Mouse (Mus musculus): ENCODE measurements at regions not wholly inside any gene's neighbourhood (a gene's known extent, or its start where the extent isn't known, plus 50 kb on each side); places are given as distances from the start of the nearest gene placed in this dataset.

- H3K36me3 ChIP-seq (ENCODE audit: control insufficient read depth, insufficient read depth, low read length), result no peaks in the 10 kb centered on the region
- no peaks in the 10 kb centered on the region for H3K27me3 ChIP-seq (ENCODE audit: control insufficient read depth, insufficient read depth, low read length)
- whole genome bisulfite sequencing, result 96% methylated on average over 1 of the region's 1 CpGs
- ATAC-seq (ENCODE audit: low read depth), result no peak
- H3K4me3 ChIP-seq (ENCODE audit: low read depth, low read length), result no peak overlapping the region
- no peaks in the 10 kb centered on the region for H3K9me3 ChIP-seq (ENCODE audit: control insufficient read depth, low read length)
- H3K4me2 ChIP-seq (ENCODE audit: low read depth, low read length), result no peak overlapping the region
- no peak overlapping the region for H3K9ac ChIP-seq (replicated peaks; ENCODE audit: low read depth, low read length)
- H3K27ac ChIP-seq (ENCODE audit: low read depth, low read length), result no peak overlapping the region
- H3K4me1 ChIP-seq (ENCODE audit: control insufficient read depth, insufficient read depth, low read length), result no peaks in the 10 kb centered on the region
Observed at GRCm38 (mm10) chr8:30797341-30797740, 2631.2 kb upstream of the 5930422O12Rik start.

GRCm38 (mm10) chr8:30817028-30817427, 2611.5 kb upstream of the 5930422O12Rik start:
- Histone ChIP-seq H3K36me3 (ENCODE audit: control insufficient read depth, insufficient read depth, low read length) (no peaks in the 10 kb centered on the region), H3K9me3 (ENCODE audit: control insufficient read depth, low read length) (no peaks in the 10 kb centered on the region), H3K27ac (ENCODE audit: low read depth, low read length) (no peak overlapping the region), H3K4me1 (ENCODE audit: control insufficient read depth, insufficient read depth, low read length) (no peaks in the 10 kb centered on the region), H3K9ac (replicated peaks; ENCODE audit: low read depth, low read length) (no peak overlapping the region), H3K4me2 (ENCODE audit: low read depth, low read length) (no peak overlapping the region), H3K4me3 (ENCODE audit: low read depth, low read length) (no peak overlapping the region), H3K27me3 (ENCODE audit: control insufficient read depth, insufficient read depth, low read length) (no peaks in the 10 kb centered on the region)
- no peak for ATAC-seq (ENCODE audit: low read depth)
- WGBS, result 88% methylated on average over 5 of the region's 5 CpGs

GRCm38 (mm10) chr8:30822835-30823587, 2605.5 kb upstream of the 5930422O12Rik start:
- H3K36me3 ChIP-seq (ENCODE audit: control insufficient read depth, insufficient read depth, low read length), result no peaks in the 10 kb centered on the region
- no peak overlapping the region for H3K9ac ChIP-seq (replicated peaks; ENCODE audit: low read depth, low read length)
- no peak overlapping the region for H3K4me3 ChIP-seq (ENCODE audit: low read depth, low read length)
- peak; percentile 68 for ATAC-seq (ENCODE audit: low read depth)
- no peak overlapping the region; the same call in 1 of the 2 replicates for H3K27ac ChIP-seq (ENCODE audit: low read depth, low read length)
- H3K4me1 ChIP-seq (ENCODE audit: control insufficient read depth, insufficient read depth, low read length), result peaks cover 6% of the 10 kb centered on the region; the same call in 1 of the 2 replicates
- no peaks in the 10 kb centered on the region for H3K9me3 ChIP-seq (ENCODE audit: control insufficient read depth, low read length)
- peak overlapping the region; percentile 26 for H3K4me2 ChIP-seq (ENCODE audit: low read depth, low read length)
- no peaks in the 10 kb centered on the region for H3K27me3 ChIP-seq (ENCODE audit: control insufficient read depth, insufficient read depth, low read length)
- WGBS, result 45% methylated on average over 25 of the region's 25 CpGs

- no peak for ATAC-seq (ENCODE audit: low read depth)
- no peak overlapping the region for H3K9ac ChIP-seq (replicated peaks; ENCODE audit: low read depth, low read length)
- no peaks in the 10 kb centered on the region for H3K36me3 ChIP-seq (ENCODE audit: control insufficient read depth, insufficient read depth, low read length)
- no peak overlapping the region for H3K4me2 ChIP-seq (ENCODE audit: low read depth, low read length)
- no peaks in the 10 kb centered on the region for H3K27me3 ChIP-seq (ENCODE audit: control insufficient read depth, insufficient read depth, low read length)
- no peaks in the 10 kb centered on the region for H3K9me3 ChIP-seq (ENCODE audit: control insufficient read depth, low read length)
- no peak overlapping the region for H3K4me3 ChIP-seq (ENCODE audit: low read depth, low read length)
- H3K27ac ChIP-seq (ENCODE audit: low read depth, low read length), result no peak overlapping the region; the same call in 1 of the 2 replicates
- H3K4me1 ChIP-seq (ENCODE audit: control insufficient read depth, insufficient read depth, low read length), result peaks cover 6% of the 10 kb centered on the region; the same call in 1 of the 2 replicates
- WGBS, result 89% methylated on average over 11 of the region's 11 CpGs
Observed at GRCm38 (mm10) chr8:30823588-30823938, 2604.9 kb upstream of the 5930422O12Rik start.

- Histone ChIP-seq H3K9me3 (ENCODE audit: control insufficient read depth, low read length) (no peaks in the 10 kb centered on the region), H3K4me2 (ENCODE audit: low read depth, low read length) (no peak overlapping the region), H3K27ac (ENCODE audit: low read depth, low read length) (no peak overlapping the region), H3K4me1 (ENCODE audit: control insufficient read depth, insufficient read depth, low read length) (peaks cover 6% of the 10 kb centered on the region; the same call in 1 of the 2 replicates), H3K27me3 (ENCODE audit: control insufficient read depth, insufficient read depth, low read length) (no peaks in the 10 kb centered on the region), H3K36me3 (ENCODE audit: control insufficient read depth, insufficient read depth, low read length) (no peaks in the 10 kb centered on the region), H3K4me3 (ENCODE audit: low read depth, low read length) (no peak overlapping the region), H3K9ac (replicated peaks; ENCODE audit: low read depth, low read length) (no peak overlapping the region)
- peak; percentile 52; the same call in 1 of the 2 replicates for ATAC-seq (ENCODE audit: low read depth)
- 63% methylated on average over 4 of the region's 4 CpGs for WGBS
Observed at GRCm38 (mm10) chr8:30826021-30826420, 2602.5 kb upstream of the 5930422O12Rik start.

GRCm38 (mm10) chr8:30838056-30838455, 2590.5 kb upstream of the 5930422O12Rik start:
- H3K9ac ChIP-seq (replicated peaks; ENCODE audit: low read depth, low read length), result no peak overlapping the region

GRCm38 (mm10) chr8:30840064-30840463, 2588.4 kb upstream of the 5930422O12Rik start:
- WGBS, result 32% methylated on average over 8 of the region's 8 CpGs
- H3K9ac ChIP-seq (replicated peaks; ENCODE audit: low read depth, low read length), result no peak overlapping the region
- no peak overlapping the region for H3K4me2 ChIP-seq (ENCODE audit: low read depth, low read length)
- no peaks in the 10 kb centered on the region for H3K36me3 ChIP-seq (ENCODE audit: control insufficient read depth, insufficient read depth, low read length)
- no peaks in the 10 kb centered on the region for H3K4me1 ChIP-seq (ENCODE audit: control insufficient read depth, insufficient read depth, low read length)
- peak; percentile 86 for ATAC-seq (ENCODE audit: low read depth)
- H3K27ac ChIP-seq (ENCODE audit: low read depth, low read length), result no peak overlapping the region
- H3K27me3 ChIP-seq (ENCODE audit: control insufficient read depth, insufficient read depth, low read length), result no peaks in the 10 kb centered on the region
- no peak overlapping the region for H3K4me3 ChIP-seq (ENCODE audit: low read depth, low read length)
- H3K9me3 ChIP-seq (ENCODE audit: control insufficient read depth, low read length), result no peaks in the 10 kb centered on the region

More at GRCm38 (mm10) chr8:30838056-30838455, 2590.5 kb upstream of the 5930422O12Rik start:
- H3K4me1 ChIP-seq (ENCODE audit: control insufficient read depth, insufficient read depth, low read length), result no peaks in the 10 kb centered on the region
- H3K36me3 ChIP-seq (ENCODE audit: control insufficient read depth, insufficient read depth, low read length), result no peaks in the 10 kb centered on the region
- H3K27ac ChIP-seq (ENCODE audit: low read depth, low read length), result no peak overlapping the region
- H3K4me3 ChIP-seq (ENCODE audit: low read depth, low read length), result no peak overlapping the region
- no peaks in the 10 kb centered on the region for H3K9me3 ChIP-seq (ENCODE audit: control insufficient read depth, low read length)
- no peak for ATAC-seq (ENCODE audit: low read depth)
- no peaks in the 10 kb centered on the region for H3K27me3 ChIP-seq (ENCODE audit: control insufficient read depth, insufficient read depth, low read length)
- H3K4me2 ChIP-seq (ENCODE audit: low read depth, low read length), result no peak overlapping the region
- WGBS, result 86% methylated on average over 8 of the region's 8 CpGs

- no peak overlapping the region for H3K9ac ChIP-seq (replicated peaks; ENCODE audit: low read depth, low read length)
- no peaks in the 10 kb centered on the region for H3K4me1 ChIP-seq (ENCODE audit: control insufficient read depth, insufficient read depth, low read length)
- ATAC-seq (ENCODE audit: low read depth), result peak; percentile 61; the same call in 1 of the 2 replicates
- H3K27me3 ChIP-seq (ENCODE audit: control insufficient read depth, insufficient read depth, low read length), result no peaks in the 10 kb centered on the region
- no peaks in the 10 kb centered on the region for H3K9me3 ChIP-seq (ENCODE audit: control insufficient read depth, low read length)
- no peak overlapping the region for H3K4me3 ChIP-seq (ENCODE audit: low read depth, low read length)
- WGBS, result 19% methylated on average over 4 of the region's 4 CpGs
- no peaks in the 10 kb centered on the region for H3K36me3 ChIP-seq (ENCODE audit: control insufficient read depth, insufficient read depth, low read length)
- no peak overlapping the region for H3K4me2 ChIP-seq (ENCODE audit: low read depth, low read length)
- H3K27ac ChIP-seq (ENCODE audit: low read depth, low read length), result no peak overlapping the region
Observed at GRCm38 (mm10) chr8:30863017-30863416, 2565.5 kb upstream of the 5930422O12Rik start.

DNA sequence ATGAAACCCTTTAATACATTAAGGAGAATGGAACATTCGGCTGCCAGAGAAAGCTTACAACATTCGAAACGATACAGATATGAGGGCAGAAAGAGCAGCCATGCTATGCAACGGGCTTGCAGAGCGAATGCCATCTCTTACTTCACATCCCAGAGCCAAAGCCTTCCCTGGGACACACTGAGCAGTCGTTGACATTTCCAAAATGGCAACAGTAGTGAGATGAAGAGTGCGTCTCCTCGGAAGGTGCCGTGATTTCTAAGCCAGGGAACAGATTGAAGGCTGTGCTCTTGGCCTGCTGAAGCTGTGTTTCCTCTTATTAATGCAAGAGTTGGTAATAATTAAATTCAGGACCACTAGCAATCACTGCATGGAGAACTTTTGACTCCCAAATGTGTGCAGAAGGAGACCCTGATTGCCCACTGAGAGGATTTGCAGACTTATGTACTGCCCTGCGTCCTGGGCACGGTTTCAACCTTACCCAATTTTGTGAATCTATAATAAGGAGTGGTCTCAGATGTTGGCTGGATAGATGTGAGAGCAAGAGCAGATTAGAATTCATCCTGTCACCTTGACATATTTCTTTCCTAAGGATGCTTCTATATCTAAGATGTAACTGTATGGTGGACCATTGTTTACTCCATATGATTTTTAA, 2522.3 kb upstream of the 5930422O12Rik start:
- no peaks in the 10 kb centered on the region; the same call in 1 of the 2 replicates for H3K9me3 ChIP-seq (ENCODE audit: control insufficient read depth, low read length)
- no peaks in the 10 kb centered on the region for H3K36me3 ChIP-seq (ENCODE audit: control insufficient read depth, insufficient read depth, low read length)
- no peak overlapping the region for H3K27ac ChIP-seq (ENCODE audit: low read depth, low read length)
- H3K27me3 ChIP-seq (ENCODE audit: control insufficient read depth, insufficient read depth, low read length), result no peaks in the 10 kb centered on the region
- no peaks in the 10 kb centered on the region for H3K4me1 ChIP-seq (ENCODE audit: control insufficient read depth, insufficient read depth, low read length)
- H3K4me2 ChIP-seq (ENCODE audit: low read depth, low read length), result no peak overlapping the region
- no peak overlapping the region for H3K4me3 ChIP-seq (ENCODE audit: low read depth, low read length)
- no peak for ATAC-seq (ENCODE audit: low read depth)
- no peak overlapping the region for H3K9ac ChIP-seq (replicated peaks; ENCODE audit: low read depth, low read length)
- WGBS, result 90% methylated on average over 11 of the region's 11 CpGs

All from neural tube, embryonic 14.5 days (tissue).